Mouse (Mus musculus): ENCODE measurements around the gene Rragc. TPM values are rescaled to one million over a fixed set of nuclear protein-coding genes. Genes with fewer than 3 reads are reported as not detected.

The Rragc gene
- polyA plus RNA-seq, 1 experiment from 2014 or later: 38.9 TPM

DNA sequence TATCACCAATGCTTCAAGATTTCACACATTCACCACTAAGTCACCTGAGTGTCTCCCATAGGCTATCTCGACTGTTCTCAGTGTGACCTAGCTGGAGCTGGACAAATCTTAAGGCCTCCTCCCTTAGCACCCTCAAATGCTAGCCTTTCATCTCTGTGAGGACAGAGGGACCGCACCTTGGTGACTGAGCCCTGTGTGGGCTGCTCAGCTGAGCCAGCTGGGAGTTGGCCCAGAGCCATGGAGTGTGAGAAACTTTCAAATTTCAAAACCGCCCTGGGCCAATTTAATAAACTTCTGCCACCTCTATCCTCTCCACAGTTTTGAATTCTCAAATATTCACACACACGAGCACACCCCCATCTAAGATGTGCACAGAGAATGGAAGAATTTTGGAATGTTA lies 43.7 kb downstream of the Rragc start:
- 77% methylated on average over 4 of the region's 4 CpGs for WGBS
- Histone ChIP-seq H3K27me3 (ENCODE audit: low read depth, poor library complexity, severe bottlenecking) (peaks cover 50% of the 10 kb centered on the region), H3K36me3 (no peaks in the 10 kb centered on the region), H3K9me3 (replicated peaks) (no peaks in the 10 kb centered on the region), H3K4me1 (peaks cover 15% of the 10 kb centered on the region), H3K27ac (no peak overlapping the region), H3K4me3 (no peak overlapping the region)
- no peak for DNase-seq (ENCODE audit: low spot score)

DNA sequence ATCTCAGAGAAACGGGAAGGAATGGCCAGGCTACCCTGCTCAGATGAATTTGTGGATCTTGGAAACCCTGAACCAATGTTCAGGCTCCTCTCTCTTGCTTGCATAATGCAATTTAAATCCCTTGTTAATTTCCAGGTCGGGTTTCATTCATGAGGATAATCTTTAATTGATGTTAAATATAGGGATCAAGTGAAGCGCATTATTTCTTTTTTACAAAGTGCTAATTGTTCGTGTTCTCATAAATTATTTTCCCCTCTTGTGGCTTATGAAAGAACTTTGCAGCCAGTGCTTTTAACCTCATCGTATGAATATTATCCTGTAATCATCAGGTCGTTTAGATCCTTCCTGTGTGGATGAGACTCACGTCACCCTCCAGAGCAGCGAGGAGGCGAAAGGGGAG lies 45.5 kb downstream of the Rragc start:
- H3K27me3 ChIP-seq (ENCODE audit: low read depth, poor library complexity, severe bottlenecking): peaks cover 33% of the 10 kb centered on the region
- no peaks in the 10 kb centered on the region for H3K9me3 ChIP-seq (replicated peaks)
- H3K36me3 ChIP-seq: no peaks in the 10 kb centered on the region
- WGBS: 80% methylated on average over 9 of the region's 9 CpGs
- H3K4me3 ChIP-seq: no peak overlapping the region
- no peak for DNase-seq (ENCODE audit: low spot score)
- H3K27ac ChIP-seq: no peak overlapping the region
- peaks cover 10% of the 10 kb centered on the region for H3K4me1 ChIP-seq

DNA sequence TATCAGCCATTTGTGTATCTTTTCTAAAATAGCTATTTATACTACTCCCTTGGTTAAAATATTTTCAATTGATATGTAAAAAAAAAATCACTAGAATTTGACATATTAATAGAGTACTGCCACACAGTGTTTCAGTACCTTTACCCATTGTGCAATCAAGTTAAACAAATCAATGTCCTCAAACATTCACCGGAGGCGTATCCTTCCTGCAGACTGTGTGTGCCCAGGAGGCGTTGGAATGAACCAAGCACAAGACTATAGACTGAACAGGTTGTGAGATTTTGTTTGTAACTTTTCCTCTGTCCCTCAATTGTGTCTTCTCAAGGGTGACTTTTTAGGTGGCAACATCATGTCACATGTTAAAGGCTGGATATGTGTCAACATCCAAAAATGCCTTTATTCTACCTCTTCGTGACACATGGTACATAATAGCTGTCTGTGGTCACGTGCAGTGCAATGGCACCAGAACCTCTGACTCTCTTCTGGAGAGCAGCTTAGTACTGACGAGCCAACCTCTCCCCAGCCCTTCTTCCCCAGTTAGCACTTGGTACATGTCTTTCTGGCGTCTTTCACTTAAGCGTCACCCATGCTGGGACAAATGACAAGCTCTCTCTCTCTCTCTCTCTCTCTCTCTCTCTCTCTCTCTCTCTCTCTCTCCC lies 51.5 kb downstream of the Rragc start:
- WGBS: 84% methylated on average over 8 of the region's 8 CpGs
- Histone ChIP-seq H3K4me3 (no peak overlapping the region), H3K36me3 (no peaks in the 10 kb centered on the region), H3K4me1 (peaks cover 15% of the 10 kb centered on the region), H3K27me3 (ENCODE audit: low read depth, poor library complexity, severe bottlenecking) (peaks cover 39% of the 10 kb centered on the region), H3K27ac (no peak overlapping the region), H3K9me3 (replicated peaks) (no peaks in the 10 kb centered on the region)
- no peak for DNase-seq (ENCODE audit: low spot score)

DNA sequence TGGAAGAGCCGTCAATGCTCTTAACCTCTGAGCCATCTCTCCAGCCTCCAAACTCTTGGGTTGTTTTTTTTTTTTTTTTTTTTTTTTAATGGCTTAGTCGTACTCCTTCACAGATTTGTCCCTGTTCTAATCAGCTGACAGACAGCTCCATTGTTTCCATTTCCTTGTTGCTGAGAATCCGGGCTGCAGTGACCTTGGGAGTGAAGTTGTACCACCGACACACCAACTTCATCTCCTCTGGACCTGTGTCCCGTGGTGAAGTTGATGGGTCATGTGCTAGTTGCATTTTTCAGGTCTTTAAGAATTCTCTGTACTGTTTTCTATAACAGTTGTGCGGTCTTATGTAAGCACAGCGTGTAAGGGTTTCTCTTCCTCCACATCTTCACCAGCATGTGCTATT lies 52.2 kb downstream of the Rragc start:
- no peaks in the 10 kb centered on the region for H3K36me3 ChIP-seq
- no peak overlapping the region for H3K27ac ChIP-seq
- H3K9me3 ChIP-seq (replicated peaks): no peaks in the 10 kb centered on the region
- WGBS: 80% methylated on average over 7 of the region's 7 CpGs
- peaks cover 43% of the 10 kb centered on the region for H3K27me3 ChIP-seq (ENCODE audit: low read depth, poor library complexity, severe bottlenecking)
- no peak overlapping the region for H3K4me3 ChIP-seq
- peaks cover 15% of the 10 kb centered on the region for H3K4me1 ChIP-seq
- no peak for DNase-seq (ENCODE audit: low spot score)

DNA sequence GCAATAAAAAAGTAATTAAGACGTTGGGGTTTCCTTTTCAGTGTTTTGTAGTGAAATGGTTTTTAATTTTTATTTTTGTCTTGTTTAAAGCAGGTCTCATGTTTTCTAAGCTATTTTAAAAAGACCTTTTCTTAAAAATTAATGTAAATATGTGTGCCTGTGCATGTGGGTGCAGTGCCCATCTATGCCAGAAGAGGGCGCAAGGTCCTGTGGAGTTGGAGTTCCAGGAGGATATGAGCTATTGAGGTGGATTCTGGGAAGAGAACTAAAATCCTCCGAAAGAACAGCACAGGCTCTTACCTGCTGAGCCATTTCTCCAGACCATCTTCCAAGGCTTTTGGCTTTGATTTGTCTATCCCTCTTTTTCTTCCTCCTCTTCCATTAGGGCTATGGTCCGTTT lies 53.8 kb downstream of the Rragc start:
- H3K4me1 ChIP-seq: peaks cover 15% of the 10 kb centered on the region
- H3K9me3 ChIP-seq (replicated peaks): no peaks in the 10 kb centered on the region
- peaks cover 36% of the 10 kb centered on the region for H3K27me3 ChIP-seq (ENCODE audit: low read depth, poor library complexity, severe bottlenecking)
- peak; percentile 52 for DNase-seq (ENCODE audit: low spot score)
- 71% methylated on average over 4 of the region's 4 CpGs for WGBS
- H3K4me3 ChIP-seq: no peak overlapping the region
- no peak overlapping the region for H3K27ac ChIP-seq
- H3K36me3 ChIP-seq: no peaks in the 10 kb centered on the region

DNA sequence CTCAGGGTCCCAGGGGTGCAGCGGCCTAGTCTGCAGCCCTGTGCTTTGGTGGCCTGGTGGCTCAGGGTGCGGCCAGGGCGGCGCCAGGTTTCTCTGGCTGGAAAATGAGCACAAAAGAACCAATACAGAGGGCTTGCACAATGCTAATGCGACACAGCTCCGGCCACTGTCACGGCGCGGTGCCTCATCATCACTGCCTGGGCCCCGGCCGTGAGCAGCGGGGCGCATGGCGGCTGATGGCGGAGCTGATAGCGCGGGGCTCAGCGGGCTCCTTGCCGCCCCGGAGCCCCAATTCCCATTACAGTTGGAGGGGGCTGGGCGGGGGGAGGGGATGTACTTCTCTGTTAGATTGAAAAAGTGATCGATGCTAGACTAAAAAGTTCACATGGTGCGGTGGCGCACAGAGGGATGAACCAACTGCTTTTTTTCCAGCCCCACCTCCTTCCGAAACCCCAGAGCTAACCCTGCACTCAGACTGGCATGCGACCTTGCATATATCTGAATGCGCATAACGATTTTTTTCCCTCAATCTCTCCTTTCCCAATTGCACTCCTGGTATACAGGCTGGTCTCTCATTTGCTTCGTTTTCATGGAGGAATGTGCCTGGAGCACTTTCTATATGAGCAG lies 55.3 kb downstream of the Rragc start:
- peak overlapping the region; percentile 77 for H3K27ac ChIP-seq
- peaks cover 36% of the 10 kb centered on the region for H3K27me3 ChIP-seq (ENCODE audit: low read depth, poor library complexity, severe bottlenecking)
- no peaks in the 10 kb centered on the region for H3K36me3 ChIP-seq
- peaks cover 15% of the 10 kb centered on the region for H3K4me1 ChIP-seq
- peak overlapping the region; percentile 48 for H3K4me3 ChIP-seq
- peak; percentile 44 for DNase-seq (ENCODE audit: low spot score)
- 11% methylated on average over 29 of the region's 29 CpGs for WGBS
- H3K9me3 ChIP-seq (replicated peaks): no peaks in the 10 kb centered on the region

DNA sequence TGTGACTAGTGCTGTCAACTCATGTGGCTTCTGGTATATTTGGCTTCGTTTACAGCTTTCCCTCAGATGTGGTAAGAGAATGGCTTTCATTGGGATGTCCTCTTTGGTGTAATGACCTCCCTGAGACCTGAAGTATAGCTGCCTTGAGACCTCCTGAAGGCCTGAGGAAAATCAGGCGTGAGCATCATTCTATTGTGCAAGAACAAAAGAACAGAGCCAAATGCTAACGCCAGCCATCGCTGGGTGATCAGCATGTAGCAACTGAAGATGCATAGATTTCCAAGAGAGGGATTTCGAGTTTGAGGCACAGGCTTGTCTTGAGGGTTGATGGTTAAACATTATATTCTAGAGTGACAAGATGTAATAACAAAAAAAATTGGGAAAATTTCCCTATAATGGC lies 64.9 kb downstream of the Rragc start:
- H3K36me3 ChIP-seq: no peaks in the 10 kb centered on the region
- WGBS: 68% methylated on average over 5 of the region's 5 CpGs
- DNase-seq (ENCODE audit: low spot score): no peak
- no peak overlapping the region for H3K4me3 ChIP-seq
- H3K27me3 ChIP-seq (ENCODE audit: low read depth, poor library complexity, severe bottlenecking): peaks cover 11% of the 10 kb centered on the region; the same call in 1 of the 2 replicates
- peaks cover 7% of the 10 kb centered on the region; the same call in 1 of the 2 replicates for H3K4me1 ChIP-seq
- H3K9me3 ChIP-seq (replicated peaks): no peaks in the 10 kb centered on the region
- H3K27ac ChIP-seq: no peak overlapping the region

Other genes with a start within 250 kb of the Rragc start
- gene Macf1, start 233.1 kb upstream of the Rragc start, polyA plus RNA-seq (2016; fragmentation: Nextera tagmentation; extraction: Ambion mirVana): 45.2 and 55.5 TPM in 2 replicates
- gene Ndufs5, start 199.2 kb upstream of the Rragc start, polyA plus RNA-seq (2016; fragmentation: Nextera tagmentation; extraction: Ambion mirVana): 340 and 356 TPM in 2 replicates
- 49.5 and 55.1 TPM in 2 replicates for gene Akirin1, start 167.1 kb upstream of the Rragc start, polyA plus RNA-seq (2016; fragmentation: Nextera tagmentation; extraction: Ambion mirVana)
- gene Rhbdl2, start 129.6 kb upstream of the Rragc start, polyA plus RNA-seq (2016; fragmentation: Nextera tagmentation; extraction: Ambion mirVana): 0.45 and 0.79 TPM in 2 replicates
- not detected in 2 replicates for gene 4933427I04Rik, start 57.8 kb upstream of the Rragc start, polyA plus RNA-seq (2016; fragmentation: Nextera tagmentation; extraction: Ambion mirVana)
- gene Mycbp, start 12.6 kb upstream of the Rragc start, polyA plus RNA-seq (2016; fragmentation: Nextera tagmentation; extraction: Ambion mirVana): 66.8 and 76.1 TPM in 2 replicates
- not detected in 2 replicates for gene 4930535I16Rik, start 576 bp downstream of the Rragc start, polyA plus RNA-seq (2016; fragmentation: Nextera tagmentation; extraction: Ambion mirVana)